Mouse (Mus musculus) kidney, adult 11 months (tissue): ENCODE results near the gene Rps13.

Experiments used
- DNase-seq: peaks from one replicate; pipeline ENCODE4 v3.0.0; 2022

Gene Rps13

GRCm38 (mm10) chr7:116290559-116290958, 43.4 kb downstream of the Rps13 start:
- no peak for DNase-seq

- DNase-seq = peak; percentile 70
Observed at GRCm38 (mm10) chr7:116288996-116289395, 45.0 kb downstream of the Rps13 start.

- DNase-seq = no peak
Observed at GRCm38 (mm10) chr7:116287959-116288358, 46.0 kb downstream of the Rps13 start.

GRCm38 (mm10) chr7:116286611-116287355, 47.2 kb downstream of the Rps13 start:
- DNase-seq = peak; percentile 70

GRCm38 (mm10) chr7:116286173-116286572, 47.8 kb downstream of the Rps13 start:
- DNase-seq = peak; percentile 86

- DNase-seq = no peak
Observed at GRCm38 (mm10) chr7:116285216-116285615, 48.8 kb downstream of the Rps13 start.

GRCm38 (mm10) chr7:116282755-116283154, 51.2 kb downstream of the Rps13 start:
- DNase-seq = no peak
